Mouse (Mus musculus): ENCODE measurements around the gene Spa17.

Spa17 gene

DNA sequence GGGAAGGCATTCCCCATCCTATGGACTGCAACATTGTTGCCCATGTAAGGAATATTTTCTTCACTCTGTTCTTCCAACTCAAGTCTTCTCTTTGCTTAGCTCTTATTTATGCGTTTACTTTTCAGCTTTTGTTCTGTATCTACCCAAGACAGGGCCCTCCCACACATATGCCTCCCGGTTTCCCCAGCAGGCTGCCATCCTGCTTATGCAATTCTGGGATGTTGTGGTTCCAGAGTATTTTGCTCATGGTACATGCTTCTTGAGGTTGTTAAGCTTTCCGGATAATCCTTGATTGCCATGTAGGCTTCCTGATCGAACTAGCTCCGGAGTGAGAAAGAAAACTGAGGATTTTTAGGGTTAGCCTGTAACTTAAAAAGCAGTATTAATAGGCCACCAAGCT lies 1.7 kb upstream of the Spa17 start:
- DNase-seq: no peak

DNA sequence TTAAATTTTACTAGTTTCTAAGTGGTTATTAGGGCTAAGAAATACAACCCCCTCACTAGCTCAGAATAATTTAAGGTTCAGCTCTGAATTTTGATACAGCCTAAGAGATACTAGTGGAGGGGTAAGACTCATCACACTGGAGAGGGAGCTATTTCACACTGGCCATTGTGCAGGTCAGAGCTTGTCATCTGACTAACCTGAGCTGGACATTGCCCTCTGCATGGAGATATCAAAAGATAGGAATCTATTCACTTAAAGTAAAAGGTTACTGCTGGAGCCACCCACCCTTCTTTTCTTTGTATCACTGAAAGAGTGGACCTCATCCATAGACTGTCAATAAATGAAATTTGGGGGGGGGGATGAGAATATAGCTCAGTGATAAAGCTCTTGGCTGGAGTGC lies 794 bp upstream of the Spa17 start:
- DNase-seq: no peak

DNA sequence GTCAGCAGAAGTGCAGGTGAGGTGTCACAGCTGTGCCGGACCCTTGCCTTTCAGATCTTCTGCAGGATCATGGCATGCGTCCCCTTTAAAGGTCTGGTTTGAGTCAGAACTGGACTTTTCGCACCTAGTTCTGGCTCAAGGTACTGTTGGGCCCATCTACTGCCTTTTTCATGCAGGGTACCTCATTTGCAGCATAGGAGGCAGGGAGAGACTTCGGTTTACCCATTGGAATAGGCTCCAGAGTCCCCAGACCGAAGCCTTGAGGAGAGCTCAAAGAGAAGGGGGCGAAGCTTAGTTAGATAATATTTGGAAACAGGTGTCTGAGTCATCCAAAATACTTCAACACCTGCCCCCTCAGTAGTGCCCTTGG lies 374 bp upstream of the Spa17 start:
- DNase-seq: no peak

DNA sequence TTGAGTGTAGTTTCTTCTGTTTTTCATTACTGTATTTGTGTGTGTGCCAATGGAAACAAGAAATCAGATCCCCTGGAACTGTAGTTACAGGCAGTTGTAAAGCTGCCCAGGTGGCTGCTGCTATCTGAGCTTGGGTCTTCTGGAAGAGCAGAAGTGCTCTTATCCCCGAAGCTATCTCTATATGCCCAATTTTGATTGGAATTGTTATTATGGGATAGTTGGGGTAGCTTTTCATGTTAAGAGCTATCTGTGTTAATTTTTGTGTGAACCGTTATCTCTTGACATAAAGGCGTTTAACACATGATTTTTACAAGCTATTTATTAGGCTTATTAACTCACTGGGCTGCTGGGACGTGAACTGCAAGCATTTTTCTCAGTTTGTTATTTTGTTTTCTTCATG lies 4.0 kb downstream of the Spa17 start:
- DNase-seq: no peak

DNA sequence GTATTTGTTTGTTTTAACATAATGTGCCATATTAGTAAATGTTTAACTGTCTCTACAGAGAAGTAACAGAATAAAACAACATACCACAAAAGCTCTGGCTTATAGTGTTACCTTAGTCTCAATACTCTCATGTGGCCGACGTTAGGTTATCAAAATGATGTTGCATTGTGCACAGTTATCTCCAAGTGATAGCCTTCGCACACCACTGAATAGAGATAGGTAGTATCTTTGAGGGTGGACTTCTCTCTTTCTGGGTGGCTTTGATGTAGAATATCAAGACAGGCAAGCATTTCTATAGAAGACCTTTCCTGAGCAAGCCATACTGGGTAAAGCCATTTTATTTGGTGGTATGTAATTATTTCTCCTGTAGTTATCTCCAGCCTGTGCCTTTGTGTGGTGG lies 8.4 kb downstream of the Spa17 start:
- no peak for DNase-seq

DNA sequence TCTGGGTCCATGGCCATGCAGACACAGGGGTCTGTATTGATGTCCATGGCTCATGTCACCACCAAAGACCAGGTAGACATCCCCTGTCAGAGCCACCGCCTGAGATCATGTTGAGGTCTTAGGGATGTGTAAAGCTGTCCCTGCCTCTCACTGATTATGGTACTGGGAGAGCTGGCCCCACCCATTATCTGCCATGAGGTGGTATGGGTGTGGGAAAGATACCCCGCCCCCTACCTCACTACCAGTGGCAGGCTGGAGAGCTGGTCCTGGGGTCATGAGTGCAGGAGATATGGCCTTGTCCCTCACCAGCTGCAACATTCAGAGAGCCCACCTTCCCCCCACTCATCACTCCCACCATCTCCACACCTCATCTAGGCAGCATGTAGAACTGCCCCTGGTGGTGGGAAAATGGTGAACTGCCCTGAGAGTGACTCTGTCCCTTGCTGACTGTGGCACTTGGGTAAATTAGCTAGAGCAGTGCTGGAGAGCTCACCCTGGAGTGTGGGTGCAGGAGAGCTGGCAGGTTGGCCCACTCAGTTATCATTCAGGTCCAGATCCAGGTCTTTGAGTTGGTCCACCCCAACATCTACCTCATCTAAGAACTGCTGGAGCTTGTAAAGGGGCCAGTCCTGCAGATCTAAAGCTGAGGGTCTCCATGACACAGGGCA lies 12.8 kb downstream of the Spa17 start:
- no peak for DNase-seq

DNA sequence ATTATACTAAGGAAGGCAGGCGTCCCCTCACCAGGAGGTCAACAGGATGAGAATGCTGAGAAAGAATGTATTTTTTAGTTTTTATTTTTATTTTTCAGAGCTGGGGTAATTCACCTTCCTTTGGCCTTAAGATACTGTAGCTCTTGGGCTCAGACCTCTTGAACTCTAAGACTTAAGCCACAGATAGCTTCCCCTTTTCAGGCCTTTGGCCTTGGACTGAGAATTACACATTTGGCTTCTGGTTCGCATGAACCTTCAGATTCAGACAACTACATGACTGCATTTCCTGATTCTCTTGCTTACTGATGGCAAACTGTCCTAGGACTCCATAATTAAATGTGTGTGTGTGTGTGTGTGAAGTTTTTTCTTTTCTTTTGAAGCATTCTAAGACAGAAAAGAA lies 14.9 kb downstream of the Spa17 start:
- no peak for DNase-seq

DNA sequence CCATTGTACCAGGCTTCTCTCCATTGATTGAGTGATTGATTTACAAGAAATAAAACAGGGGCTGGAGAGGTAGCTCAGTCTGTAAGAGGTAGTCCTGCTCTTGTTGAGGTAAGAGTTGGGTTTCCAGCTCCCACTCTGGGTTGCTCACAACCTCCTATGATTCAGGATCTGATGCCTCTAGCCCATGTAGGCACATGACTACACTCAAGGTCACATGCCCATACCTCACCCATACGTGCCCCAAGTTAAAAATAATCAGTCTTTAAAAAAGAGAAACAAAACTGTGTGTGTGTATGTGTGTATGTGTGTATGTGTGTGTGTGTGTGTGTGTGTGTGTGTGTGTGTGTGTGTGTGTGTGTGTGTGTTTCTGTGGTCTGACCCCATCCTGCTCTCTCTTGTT lies 18.0 kb downstream of the Spa17 start:
- no peak for DNase-seq

DNA sequence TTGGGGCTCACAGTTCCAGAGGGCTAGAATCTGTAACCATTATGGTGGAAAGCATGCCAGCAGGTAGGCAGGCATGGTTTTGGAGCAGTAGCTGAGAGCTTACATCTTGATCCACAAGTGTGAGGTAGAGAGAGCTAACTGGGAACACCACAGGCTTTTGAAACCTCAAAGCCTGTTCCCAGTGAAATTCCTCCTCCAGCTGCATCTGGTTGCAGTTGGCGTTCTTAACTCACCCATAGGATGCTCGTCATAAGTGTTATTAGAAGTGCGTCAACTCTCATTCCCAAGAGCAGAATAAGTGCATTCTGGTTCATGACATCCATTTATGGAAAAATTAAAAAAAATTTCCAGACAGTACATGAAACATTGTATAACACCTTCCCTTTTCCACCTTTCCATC lies 19.8 kb downstream of the Spa17 start:
- DNase-seq: no peak

DNA sequence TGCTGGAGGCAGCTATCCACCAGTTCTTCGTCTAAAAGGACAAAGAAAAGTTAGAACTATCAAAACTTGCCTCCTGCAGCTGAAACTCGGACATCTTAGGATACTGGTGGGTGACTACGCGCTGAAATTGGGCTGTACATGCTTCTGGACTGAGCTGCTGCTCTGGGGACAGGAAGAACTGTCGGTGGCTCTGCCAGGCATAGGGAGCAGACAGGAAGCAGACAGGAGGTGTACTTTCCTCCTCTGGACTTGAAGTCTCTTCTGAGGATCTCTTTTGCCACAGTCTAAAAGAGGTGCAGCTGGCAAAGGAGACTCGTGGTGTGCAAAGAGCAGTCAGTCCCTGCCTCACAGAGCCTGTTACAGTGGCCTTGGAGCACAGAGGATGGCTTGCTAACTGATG lies 20.9 kb downstream of the Spa17 start:
- no peak for DNase-seq

DNA sequence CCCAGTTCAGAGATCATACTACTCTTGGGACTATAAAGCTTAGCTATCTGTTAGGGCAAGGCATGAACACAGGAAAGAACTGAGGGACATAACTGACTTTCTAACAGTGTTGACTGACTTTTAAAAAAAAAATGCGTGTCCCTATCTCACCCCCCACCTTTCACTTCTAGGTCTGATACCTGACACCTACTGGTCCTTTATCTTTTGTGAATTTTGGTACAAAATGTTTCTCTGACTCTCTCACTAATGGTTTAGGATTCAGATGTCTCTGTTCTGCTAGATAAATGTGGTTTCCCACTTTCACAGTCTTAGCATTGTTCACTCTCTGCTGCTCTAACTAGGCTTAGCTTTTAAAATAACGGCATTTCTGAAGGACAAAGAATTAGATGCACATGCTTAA lies 21.5 kb downstream of the Spa17 start:
- no peak for DNase-seq

DNA sequence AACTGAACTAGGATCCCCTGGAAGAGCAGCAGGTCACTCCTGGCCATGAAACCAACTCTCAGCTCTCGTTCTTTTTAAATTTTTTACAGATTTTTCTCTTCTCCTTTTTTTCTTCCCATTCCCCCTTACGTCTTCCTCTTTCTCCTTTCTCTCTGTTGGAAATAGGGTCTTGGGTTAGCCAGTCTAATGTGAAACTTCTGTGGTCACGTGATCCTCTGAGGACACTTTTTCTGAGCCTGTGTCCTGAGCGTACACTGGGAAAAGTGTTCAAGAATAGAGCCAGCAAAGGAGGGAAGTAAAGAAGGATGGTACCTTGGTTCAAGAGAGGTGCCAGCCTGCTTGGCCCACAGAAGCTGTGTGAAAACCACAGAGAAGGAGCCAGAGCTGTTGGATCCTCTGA lies 23.1 kb downstream of the Spa17 start:
- DNase-seq: no peak

DNA sequence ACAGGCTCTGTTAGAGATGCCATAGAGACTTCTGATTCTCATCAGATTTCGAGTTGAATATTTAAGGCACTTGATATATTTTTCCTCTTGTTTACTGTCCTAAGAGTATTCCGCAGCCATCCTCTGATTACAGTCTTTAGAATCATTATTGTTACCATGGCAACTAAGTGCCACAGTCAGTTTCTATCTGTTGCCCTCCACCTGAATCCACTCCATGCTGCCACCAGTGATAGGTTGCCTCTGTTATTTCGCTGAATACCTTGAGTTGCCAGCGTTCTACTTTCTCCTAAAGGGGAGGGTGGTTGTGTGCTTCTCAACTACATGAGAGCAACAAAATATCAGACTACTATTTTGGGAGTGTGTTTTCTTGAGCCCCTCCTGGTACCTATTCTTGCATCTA lies 26.8 kb downstream of the Spa17 start:
- no peak for DNase-seq

DNA sequence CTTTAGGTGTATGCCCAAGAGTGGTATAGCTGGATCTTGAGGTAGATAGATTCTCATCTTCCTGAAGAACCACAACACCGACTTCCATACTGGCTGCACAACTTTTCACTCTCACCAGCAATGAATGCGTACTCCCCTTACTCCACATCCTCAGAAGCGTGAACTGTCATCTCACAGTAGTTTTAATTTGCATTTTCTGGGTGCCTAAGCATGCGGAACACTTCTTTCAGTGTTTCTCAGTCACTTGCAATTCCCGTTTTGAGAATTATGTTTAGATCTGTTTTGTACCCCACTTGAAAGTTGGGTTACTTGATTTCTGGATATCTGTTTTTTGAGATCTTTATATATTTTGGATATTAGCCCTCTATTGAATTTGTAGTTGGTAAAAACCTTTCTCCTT lies 29.9 kb downstream of the Spa17 start:
- no peak for DNase-seq

DNA sequence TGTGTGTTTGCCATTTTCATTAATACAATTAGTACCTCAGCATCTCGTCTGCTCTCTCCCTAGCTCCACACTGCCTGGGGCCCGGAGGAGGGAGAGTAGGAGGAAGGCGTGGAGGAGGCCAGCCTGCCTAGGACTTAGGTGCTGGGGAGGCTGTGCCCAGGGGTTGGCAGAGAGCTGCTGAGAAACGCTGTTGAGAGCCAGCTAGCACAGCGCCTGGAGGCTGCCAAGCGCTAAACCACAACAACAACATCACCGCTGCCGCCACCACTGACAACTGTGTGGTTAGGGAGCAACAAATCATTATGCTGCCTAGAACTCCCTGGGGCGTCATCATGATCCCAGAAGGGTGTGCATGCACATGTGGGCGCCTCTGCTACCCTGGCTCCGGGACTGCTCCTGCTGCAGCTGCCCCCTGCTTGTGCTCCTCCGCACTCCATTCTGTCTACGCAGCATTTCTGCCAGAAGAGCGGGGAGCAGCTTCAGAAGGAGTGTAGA lies 37.0 kb downstream of the Spa17 start:
- no peak for DNase-seq

DNA sequence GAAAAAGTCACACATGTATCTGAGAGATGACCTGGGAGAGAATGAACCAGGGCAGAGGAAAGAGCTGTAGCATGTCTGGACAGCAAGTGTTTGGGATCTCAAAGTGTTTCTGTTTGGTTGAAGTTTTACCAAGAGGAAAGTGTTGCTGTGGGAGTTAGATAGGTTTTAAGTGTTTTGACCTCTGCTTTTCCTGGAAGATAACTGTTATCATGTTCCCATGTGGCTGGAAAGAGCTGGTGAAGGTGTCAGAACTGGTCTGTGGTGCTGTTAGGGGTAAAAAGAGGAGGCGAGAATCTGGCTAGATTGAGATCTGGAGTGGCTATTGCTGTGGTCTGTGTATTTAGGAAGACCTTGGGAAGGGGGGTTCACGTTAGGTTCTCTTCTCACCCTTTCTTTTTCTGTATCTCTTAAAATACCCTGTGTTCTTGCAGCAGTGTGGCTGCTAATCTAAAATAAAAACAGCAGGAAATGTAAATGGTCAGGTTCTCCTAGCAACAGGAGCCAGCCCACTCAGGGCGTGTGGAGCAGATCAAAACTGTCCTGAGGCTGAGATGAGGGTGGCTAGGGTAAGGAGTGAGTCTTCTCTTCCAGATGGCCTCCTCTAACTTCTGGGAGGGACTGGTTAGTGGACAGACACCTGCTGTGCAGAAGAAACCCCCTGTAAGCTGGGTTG lies 41.2 kb downstream of the Spa17 start:
- no peak for DNase-seq

DNA sequence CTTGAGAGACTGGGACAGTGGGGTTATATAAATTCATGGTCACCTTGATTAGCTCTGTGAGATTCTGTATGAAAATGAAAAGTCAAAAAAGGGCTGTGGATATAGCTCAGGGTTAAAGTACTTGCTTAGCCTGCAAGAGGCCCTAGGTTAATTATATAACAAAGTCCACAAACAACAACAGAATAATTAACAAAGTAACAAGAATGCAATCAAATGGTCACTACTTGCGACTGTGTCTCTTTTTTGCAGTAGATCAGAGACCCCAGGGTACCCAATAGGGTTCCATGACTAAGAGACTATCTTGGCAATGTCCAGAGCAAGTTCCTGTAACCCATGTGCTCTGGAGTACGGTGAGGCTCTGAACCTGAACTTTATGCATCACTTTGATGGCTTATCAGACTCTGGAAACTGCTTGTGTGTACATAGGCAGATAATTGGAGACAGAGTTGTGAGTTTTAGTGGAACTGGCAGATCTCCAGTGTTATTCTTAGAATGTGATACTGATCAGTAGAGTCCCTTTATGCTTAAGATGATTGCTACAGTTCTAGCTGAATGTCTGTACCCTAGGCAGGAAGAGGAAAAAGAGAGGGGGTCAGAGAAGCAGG lies 44.2 kb downstream of the Spa17 start:
- peak; percentile 65 for DNase-seq

DNA sequence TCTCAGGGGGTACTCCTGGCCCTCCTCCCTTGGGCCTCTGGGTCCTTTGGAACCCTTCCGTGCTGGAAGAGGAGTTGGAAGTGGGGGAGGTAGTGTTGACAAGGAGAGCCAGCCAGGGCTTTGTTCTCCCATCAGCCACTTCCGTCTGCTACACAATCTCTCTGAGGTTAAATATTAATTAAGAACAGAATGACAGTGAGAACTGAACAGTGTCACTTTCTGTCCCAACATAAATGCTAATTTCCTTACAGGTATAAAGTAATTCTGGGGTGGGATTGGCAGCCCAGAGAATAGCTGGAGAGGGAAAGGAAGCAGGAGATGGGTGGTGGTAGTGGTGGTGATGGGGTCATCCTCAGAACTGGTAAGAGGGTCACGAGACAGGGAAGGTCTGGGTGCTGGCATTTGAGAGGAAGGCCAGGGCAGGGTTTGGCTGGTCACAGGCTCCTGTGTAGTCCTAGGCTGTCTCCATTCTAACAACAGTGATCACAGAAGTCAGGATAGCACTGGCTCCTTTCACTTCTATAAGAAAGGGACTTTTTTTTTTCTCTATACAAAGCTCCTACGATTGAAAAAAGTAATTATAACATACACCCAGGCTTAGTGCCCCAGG lies 44.8 kb downstream of the Spa17 start:
- peak; percentile 59 for DNase-seq

DNA sequence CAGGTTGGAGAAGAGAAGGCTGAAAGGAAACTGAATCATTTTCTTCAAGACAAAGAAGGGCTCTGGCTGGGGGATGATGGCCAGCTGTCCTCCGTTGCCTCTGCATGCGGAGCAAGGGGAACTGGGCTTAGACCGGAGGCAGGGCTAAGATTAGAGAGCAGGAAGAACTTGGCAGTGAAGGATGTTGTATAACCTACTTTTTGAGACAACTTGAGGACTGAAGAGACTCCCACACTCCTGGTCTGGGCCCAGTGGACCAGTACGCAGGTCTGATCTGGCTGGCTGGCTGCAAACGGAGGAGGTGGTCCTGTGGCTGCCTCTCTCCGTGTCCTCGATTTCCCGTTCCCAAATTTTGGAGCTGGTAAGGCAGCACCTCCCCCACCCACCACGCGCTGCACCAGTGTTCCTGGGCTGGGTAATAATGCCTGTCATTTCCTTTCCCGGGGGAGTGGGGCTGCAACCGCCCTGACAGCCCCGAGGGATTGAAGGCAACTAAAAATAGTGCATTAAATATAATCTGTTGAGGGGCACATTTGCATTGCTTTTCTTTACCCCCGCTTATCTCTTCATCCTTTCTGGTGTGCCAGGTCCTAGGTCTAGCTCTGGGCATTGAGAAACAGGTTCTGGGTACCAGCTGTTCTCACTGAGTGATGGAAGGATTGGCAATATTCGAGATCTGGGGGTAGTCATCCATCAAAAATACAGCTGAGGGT lies 45.5 kb downstream of the Spa17 start:
- DNase-seq: peak; percentile 36

DNA sequence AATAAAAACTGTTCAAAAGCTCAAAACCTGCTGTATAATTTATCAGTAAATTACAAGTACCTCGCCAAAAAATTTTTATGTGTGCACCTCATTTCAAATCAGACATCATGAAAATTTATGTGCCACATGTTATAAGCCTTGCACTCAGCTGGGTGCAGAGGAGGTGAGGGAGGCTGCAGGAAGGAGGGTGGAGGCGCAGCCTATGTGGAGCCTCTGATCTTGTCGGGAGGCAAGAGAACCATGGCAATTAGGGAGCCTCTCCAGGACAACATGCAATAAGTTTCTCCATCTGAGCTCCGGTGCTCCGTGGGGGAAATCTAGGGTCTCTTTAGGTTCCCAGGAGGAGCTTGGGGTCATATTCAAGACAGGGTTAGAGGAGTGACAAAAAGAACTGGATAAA lies 46.1 kb downstream of the Spa17 start:
- no peak for DNase-seq

DNA sequence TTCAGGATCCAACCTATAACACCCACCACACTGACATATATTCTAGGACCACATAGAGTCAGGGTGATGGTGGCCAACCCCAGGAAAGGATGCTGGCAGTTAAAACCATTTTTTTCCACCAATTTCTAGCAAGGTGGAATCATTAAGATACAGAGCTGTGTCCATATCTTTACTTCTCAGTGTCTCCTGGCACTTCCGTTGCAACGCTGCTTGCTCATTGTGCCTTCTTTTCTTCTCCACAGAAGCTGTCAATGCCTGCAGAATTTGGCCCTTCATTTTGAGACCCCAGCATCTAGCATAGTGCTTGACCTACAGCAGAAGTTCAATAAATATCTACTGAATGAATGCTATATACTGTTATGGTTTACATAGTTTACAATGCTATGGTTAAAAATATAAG lies 46.5 kb downstream of the Spa17 start:
- no peak for DNase-seq

DNA sequence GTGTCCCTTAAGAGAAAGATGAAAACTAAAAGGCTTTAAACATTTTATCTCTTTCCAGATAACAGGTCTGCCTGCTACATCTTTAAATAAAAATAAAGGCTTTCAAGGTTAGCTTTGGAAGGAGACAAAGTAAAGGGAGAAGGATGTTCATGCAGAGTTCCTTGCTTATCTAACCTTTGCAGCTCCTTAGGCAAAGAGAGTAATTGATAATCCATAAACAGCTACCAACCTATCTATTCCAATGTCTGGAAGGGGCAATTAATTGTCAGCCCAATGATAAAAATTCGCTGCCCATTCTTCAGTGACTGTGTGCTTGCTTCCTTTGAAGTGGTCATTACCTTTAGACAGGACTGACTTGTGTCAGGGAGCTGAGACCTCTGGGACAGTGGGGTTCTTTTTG lies 49.7 kb downstream of the Spa17 start:
- no peak for DNase-seq

DNA sequence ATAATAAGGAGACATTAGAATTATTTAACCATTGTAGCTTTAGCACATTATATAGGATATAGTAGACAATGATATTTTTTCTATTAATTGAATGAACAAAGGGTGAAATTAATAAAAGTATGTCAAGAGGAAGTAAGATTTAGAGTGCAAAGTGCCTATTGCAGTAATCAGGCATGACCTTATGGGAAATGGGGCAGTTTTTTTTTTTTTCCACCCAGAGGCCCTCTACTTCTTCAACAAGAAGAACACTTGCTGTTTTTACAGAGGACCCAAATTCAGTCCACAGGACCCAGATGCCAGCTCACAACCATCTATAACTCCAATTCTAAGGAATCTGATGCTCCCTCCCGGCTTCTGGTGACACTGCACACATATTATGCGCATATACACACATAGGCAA lies 52.9 kb downstream of the Spa17 start:
- DNase-seq: no peak

DNA sequence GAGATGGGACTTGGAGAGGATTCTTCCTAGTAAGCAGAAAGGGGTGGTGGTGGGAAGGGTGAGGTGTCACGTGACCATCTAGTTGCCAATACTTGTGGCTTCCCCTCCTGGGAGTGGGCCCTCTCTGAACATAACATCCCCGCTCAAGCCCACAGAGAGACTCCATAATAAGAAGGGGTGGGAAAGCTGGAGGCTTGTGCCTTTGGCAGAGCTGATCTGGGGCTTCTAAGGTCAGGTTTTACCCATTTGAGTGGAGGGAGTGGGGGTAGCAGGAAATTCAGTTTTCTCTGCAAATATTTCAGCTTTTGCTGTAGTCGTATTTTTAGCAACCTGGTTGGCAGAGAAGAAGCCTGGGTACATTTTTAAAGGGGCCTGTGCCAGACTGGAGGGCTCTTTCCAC lies 57.2 kb downstream of the Spa17 start:
- DNase-seq: no peak

All from kidney, adult 9 months (tissue).